Mouse (Mus musculus): ENCODE results near the gene Klhdc7b. TPM values are rescaled to one million over a fixed set of nuclear protein-coding genes. Genes with fewer than 3 reads are reported as not detected.
A peak's percentile ranks its signal among the peaks of the same experiment; 100 is the strongest.

Gene Klhdc7b
- polyA plus RNA-seq, 1 experiment from 2014 or later: not detected

- no peak overlapping the region for H3K4me2 ChIP-seq (ENCODE audit: low read depth, low read length)
- no peaks in the 10 kb centered on the region for H3K9me3 ChIP-seq (replicated peaks; ENCODE audit: control insufficient read depth, low read length)
- no peak overlapping the region for H3K9ac ChIP-seq (ENCODE audit: low read depth, low read length)
- peaks cover 29% of the 10 kb centered on the region for H3K36me3 ChIP-seq (ENCODE audit: control insufficient read depth, insufficient read depth)
- no peaks in the 10 kb centered on the region for H3K27me3 ChIP-seq (ENCODE audit: control insufficient read depth, insufficient read depth, low read depth, low read length)
- 92% methylated on average over 12 of the region's 12 CpGs for WGBS (ENCODE audit: insufficient replicate concordance)
- peaks cover 19% of the 10 kb centered on the region for H3K4me1 ChIP-seq (ENCODE audit: control insufficient read depth, low read depth, low read length)
- no peak overlapping the region for H3K4me3 ChIP-seq (ENCODE audit: low read depth, low read length)
- no peak overlapping the region for H3K27ac ChIP-seq (ENCODE audit: low read length)
- no peak for ATAC-seq (ENCODE audit: low read depth)
Observed at GRCm38 (mm10) chr15:89352795-89353194, 31.9 kb upstream of the Klhdc7b start.

GRCm38 (mm10) chr15:89353837-89354236, 30.9 kb upstream of the Klhdc7b start:
- H3K9ac ChIP-seq (ENCODE audit: low read depth, low read length): peak overlapping the region; percentile 93; the same call in 1 of the 2 replicates
- H3K27me3 ChIP-seq (ENCODE audit: control insufficient read depth, insufficient read depth, low read depth, low read length): no peaks in the 10 kb centered on the region
- peaks cover 29% of the 10 kb centered on the region for H3K36me3 ChIP-seq (ENCODE audit: control insufficient read depth, insufficient read depth)
- no peak overlapping the region for H3K27ac ChIP-seq (ENCODE audit: low read length)
- H3K4me1 ChIP-seq (ENCODE audit: control insufficient read depth, low read depth, low read length): peaks cover 24% of the 10 kb centered on the region
- ATAC-seq (ENCODE audit: low read depth): no peak
- H3K4me3 ChIP-seq (ENCODE audit: low read depth, low read length): peak overlapping the region; percentile 80
- no peak overlapping the region for H3K4me2 ChIP-seq (ENCODE audit: low read depth, low read length)
- 90% methylated on average over 16 of the region's 16 CpGs for WGBS (ENCODE audit: insufficient replicate concordance)
- H3K9me3 ChIP-seq (replicated peaks; ENCODE audit: control insufficient read depth, low read length): no peaks in the 10 kb centered on the region

GRCm38 (mm10) chr15:89354455-89354854, 30.3 kb upstream of the Klhdc7b start:
- Histone ChIP-seq H3K4me1 (ENCODE audit: control insufficient read depth, low read depth, low read length) (peaks cover 28% of the 10 kb centered on the region), H3K9ac (ENCODE audit: low read depth, low read length) (peak overlapping the region; percentile 93), H3K4me3 (ENCODE audit: low read depth, low read length) (peak overlapping the region; percentile 80), H3K4me2 (ENCODE audit: low read depth, low read length) (peak overlapping the region; percentile 86), H3K27me3 (ENCODE audit: control insufficient read depth, insufficient read depth, low read depth, low read length) (no peaks in the 10 kb centered on the region), H3K27ac (ENCODE audit: low read length) (peak overlapping the region; percentile 88), H3K36me3 (ENCODE audit: control insufficient read depth, insufficient read depth) (peaks cover 29% of the 10 kb centered on the region), H3K9me3 (replicated peaks; ENCODE audit: control insufficient read depth, low read length) (no peaks in the 10 kb centered on the region)
- ATAC-seq (ENCODE audit: low read depth): no peak
- WGBS (ENCODE audit: insufficient replicate concordance): 74% methylated on average over 7 of the region's 7 CpGs

- Histone ChIP-seq H3K4me2 (ENCODE audit: low read depth, low read length) (peak within 1 kb of the TSS; percentile 86), H3K9ac (ENCODE audit: low read depth, low read length) (peak within 1 kb of the TSS; percentile 93), H3K36me3 (ENCODE audit: control insufficient read depth, insufficient read depth) (peaks cover 35% of the 10 kb centered on the region), H3K9me3 (replicated peaks; ENCODE audit: control insufficient read depth, low read length) (no peaks in the 10 kb centered on the region), H3K27ac (ENCODE audit: low read length) (peak within 1 kb of the TSS; percentile 88), H3K27me3 (ENCODE audit: control insufficient read depth, insufficient read depth, low read depth, low read length) (no peaks in the 10 kb centered on the region), H3K4me1 (ENCODE audit: control insufficient read depth, low read depth, low read length) (peaks cover 28% of the 10 kb centered on the region), H3K4me3 (ENCODE audit: low read depth, low read length) (peak within 1 kb of the TSS; percentile 80)
- peak; percentile 90 for ATAC-seq (ENCODE audit: low read depth)
- WGBS (ENCODE audit: insufficient replicate concordance): under 1% methylated on average over 64 of the region's 64 CpGs
Observed at GRCm38 (mm10) chr15:89355241-89356187, 29.2 kb upstream of the Klhdc7b start, which contains the start of the genes Lmf2 and Ncaph2. Lmf2 (minus strand) TSS chr15:89355659. Ncaph2 (plus strand) TSS chr15:89355719.

- peak overlapping the region; percentile 79 for H3K27ac ChIP-seq (ENCODE audit: low read length)
- under 1% methylated on average over 15 of the region's 15 CpGs for WGBS (ENCODE audit: insufficient replicate concordance)
- H3K4me1 ChIP-seq (ENCODE audit: control insufficient read depth, low read depth, low read length): peaks cover 28% of the 10 kb centered on the region
- H3K36me3 ChIP-seq (ENCODE audit: control insufficient read depth, insufficient read depth): peaks cover 33% of the 10 kb centered on the region
- H3K4me3 ChIP-seq (ENCODE audit: low read depth, low read length): peak overlapping the region; percentile 80
- no peaks in the 10 kb centered on the region for H3K9me3 ChIP-seq (replicated peaks; ENCODE audit: control insufficient read depth, low read length)
- ATAC-seq (ENCODE audit: low read depth): peak; percentile 64
- peak overlapping the region; percentile 81 for H3K9ac ChIP-seq (ENCODE audit: low read depth, low read length)
- H3K4me2 ChIP-seq (ENCODE audit: low read depth, low read length): peak overlapping the region; percentile 76
- no peaks in the 10 kb centered on the region for H3K27me3 ChIP-seq (ENCODE audit: control insufficient read depth, insufficient read depth, low read depth, low read length)
Observed at GRCm38 (mm10) chr15:89356372-89356771, 28.3 kb upstream of the Klhdc7b start.

GRCm38 (mm10) chr15:89358784-89359183, 25.9 kb upstream of the Klhdc7b start:
- no peak for ATAC-seq (ENCODE audit: low read depth)
- H3K4me1 ChIP-seq (ENCODE audit: control insufficient read depth, low read depth, low read length): peaks cover 27% of the 10 kb centered on the region
- no peak overlapping the region for H3K4me3 ChIP-seq (ENCODE audit: low read depth, low read length)
- WGBS (ENCODE audit: insufficient replicate concordance): 42% methylated on average over 3 of the region's 3 CpGs
- H3K27ac ChIP-seq (ENCODE audit: low read length): no peak overlapping the region
- H3K36me3 ChIP-seq (ENCODE audit: control insufficient read depth, insufficient read depth): peaks cover 28% of the 10 kb centered on the region
- no peak overlapping the region for H3K4me2 ChIP-seq (ENCODE audit: low read depth, low read length)
- H3K9ac ChIP-seq (ENCODE audit: low read depth, low read length): no peak overlapping the region
- H3K9me3 ChIP-seq (replicated peaks; ENCODE audit: control insufficient read depth, low read length): no peaks in the 10 kb centered on the region
- no peaks in the 10 kb centered on the region for H3K27me3 ChIP-seq (ENCODE audit: control insufficient read depth, insufficient read depth, low read depth, low read length)

- H3K4me1 ChIP-seq (ENCODE audit: control insufficient read depth, low read depth, low read length): peaks cover 7% of the 10 kb centered on the region
- H3K36me3 ChIP-seq (ENCODE audit: control insufficient read depth, insufficient read depth): peaks cover 69% of the 10 kb centered on the region
- no peak overlapping the region for H3K9ac ChIP-seq (ENCODE audit: low read depth, low read length)
- H3K27ac ChIP-seq (ENCODE audit: low read length): no peak overlapping the region
- no peak overlapping the region for H3K4me2 ChIP-seq (ENCODE audit: low read depth, low read length)
- H3K4me3 ChIP-seq (ENCODE audit: low read depth, low read length): no peak overlapping the region
- no peaks in the 10 kb centered on the region for H3K9me3 ChIP-seq (replicated peaks; ENCODE audit: control insufficient read depth, low read length)
- no peaks in the 10 kb centered on the region for H3K27me3 ChIP-seq (ENCODE audit: control insufficient read depth, insufficient read depth, low read depth, low read length)
- no peak for ATAC-seq (ENCODE audit: low read depth)
- WGBS (ENCODE audit: insufficient replicate concordance): 86% methylated on average over 7 of the region's 7 CpGs
Observed at GRCm38 (mm10) chr15:89363051-89363450, 21.7 kb upstream of the Klhdc7b start.

- Histone ChIP-seq H3K4me1 (ENCODE audit: control insufficient read depth, low read depth, low read length) (no peaks in the 10 kb centered on the region), H3K36me3 (ENCODE audit: control insufficient read depth, insufficient read depth) (peaks cover 88% of the 10 kb centered on the region), H3K27me3 (ENCODE audit: control insufficient read depth, insufficient read depth, low read depth, low read length) (no peaks in the 10 kb centered on the region), H3K9ac (ENCODE audit: low read depth, low read length) (no peak overlapping the region), H3K4me2 (ENCODE audit: low read depth, low read length) (no peak overlapping the region), H3K9me3 (replicated peaks; ENCODE audit: control insufficient read depth, low read length) (no peaks in the 10 kb centered on the region), H3K4me3 (ENCODE audit: low read depth, low read length) (no peak overlapping the region), H3K27ac (ENCODE audit: low read length) (no peak overlapping the region)
- WGBS (ENCODE audit: insufficient replicate concordance): 85% methylated on average over 4 of the region's 4 CpGs
- no peak for ATAC-seq (ENCODE audit: low read depth)
Observed at GRCm38 (mm10) chr15:89365141-89365551, 19.6 kb upstream of the Klhdc7b start.

- Histone ChIP-seq H3K27ac (ENCODE audit: low read length) (0 out of 2 replicates have a peak overlapping the region, but pooled peaks have one; percentile 19), H3K27me3 (ENCODE audit: control insufficient read depth, insufficient read depth, low read depth, low read length) (peaks cover 8% of the 10 kb centered on the region), H3K9me3 (replicated peaks; ENCODE audit: control insufficient read depth, low read length) (no peaks in the 10 kb centered on the region), H3K4me2 (ENCODE audit: low read depth, low read length) (no peak overlapping the region), H3K4me1 (ENCODE audit: control insufficient read depth, low read depth, low read length) (peaks cover 12% of the 10 kb centered on the region), H3K36me3 (ENCODE audit: control insufficient read depth, insufficient read depth) (peaks cover 55% of the 10 kb centered on the region), H3K4me3 (ENCODE audit: low read depth, low read length) (no peak overlapping the region), H3K9ac (ENCODE audit: low read depth, low read length) (no peak overlapping the region)
- 77% methylated on average over 13 of the region's 13 CpGs for WGBS (ENCODE audit: insufficient replicate concordance)
- ATAC-seq (ENCODE audit: low read depth): no peak
Observed at GRCm38 (mm10) chr15:89372068-89372467, 12.6 kb upstream of the Klhdc7b start.

All from liver, embryonic 16.5 days (tissue).